8 mouse cellular contexts compared by ENCODE assay signal in the genomic region with DNA sequence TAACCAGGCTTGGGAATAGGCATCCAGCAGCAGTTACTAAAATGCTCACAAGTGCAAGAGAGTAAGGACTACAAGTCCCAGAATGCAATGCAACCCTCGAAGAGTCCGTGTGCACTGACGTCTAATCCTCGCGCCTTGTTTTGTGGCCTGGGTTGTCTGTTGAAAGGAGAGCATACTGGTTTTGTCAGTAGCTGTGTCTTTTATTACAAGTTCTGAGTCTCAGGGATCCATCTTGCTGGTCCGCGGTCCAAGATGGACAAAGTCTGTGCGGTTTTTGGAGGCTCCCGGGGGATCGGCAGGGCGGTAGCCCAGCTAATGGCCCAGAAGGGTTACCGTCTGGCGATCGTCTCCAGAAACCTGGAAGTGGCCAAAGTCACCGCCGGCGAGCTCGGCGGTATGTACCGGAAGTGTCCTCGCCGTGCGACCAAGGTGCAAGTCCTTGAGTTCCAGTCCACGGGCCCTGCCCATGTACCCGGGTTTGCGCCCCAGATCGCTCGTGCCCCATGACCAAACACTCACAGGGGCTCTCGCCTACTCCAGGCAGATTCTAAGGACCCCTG. TPM values are rescaled to one million over a fixed set of nuclear protein-coding genes. Genes with fewer than 3 reads are reported as not detected.
A peak's percentile ranks its signal among the peaks of the same experiment; 100 is the strongest.
DNase-seq lines count a peak whose midpoint lies in the region; ATAC-seq and TF ChIP-seq lines count a peak whose summit lies in the region.

Gene Cbr4 (plus strand): TSS at position 138 of the 560 bp plus-strand sequence.

- H3K36me3 ChIP-seq in embryonic facial prominence, embryonic 15.5 days, result 0 out of 2 replicates have a peak, but pooled peaks cover 4% of the 10 kb centered on the region
- no peaks in the 10 kb centered on the region for H3K36me3 ChIP-seq in limb, embryonic 14.5 days (ENCODE audit: control insufficient read depth, insufficient read depth, low read length)
- H3K36me3 ChIP-seq in midbrain, postnatal 0 days (ENCODE audit: insufficient read depth, low read length), result no peaks in the 10 kb centered on the region

- under 1% methylated on average over 29 of the region's 29 CpGs for WGBS in bone marrow, adult 2 months
- under 1% methylated on average over 29 of the region's 29 CpGs for WGBS in embryonic facial prominence, embryonic 15.5 days
- WGBS in limb, embryonic 14.5 days, result under 1% methylated on average over 29 of the region's 29 CpGs
- WGBS in midbrain, postnatal 0 days, result 2% methylated on average over 29 of the region's 29 CpGs

- peak within 1 kb of the TSS; percentile 79 for H3K27ac ChIP-seq in bone marrow, adult 2 months (ENCODE audit: control insufficient read depth, insufficient read depth, low read depth, low read length, poor library complexity)
- peak within 1 kb of the TSS; percentile 95 for H3K27ac ChIP-seq in embryonic facial prominence, embryonic 15.5 days (replicated peaks)
- H3K27ac ChIP-seq in limb, embryonic 14.5 days (replicated peaks; ENCODE audit: low read depth, low read length), result peak within 1 kb of the TSS; percentile 92
- H3K27ac ChIP-seq in midbrain, postnatal 0 days (ENCODE audit: low read depth, low read length), result peak within 1 kb of the TSS; percentile 86

- H3K9me3 ChIP-seq in embryonic facial prominence, embryonic 15.5 days (replicated peaks), result no peaks in the 10 kb centered on the region
- H3K9me3 ChIP-seq in limb, embryonic 14.5 days (ENCODE audit: control insufficient read depth, low read length), result no peaks in the 10 kb centered on the region
- H3K9me3 ChIP-seq in midbrain, postnatal 0 days (ENCODE audit: low read length), result no peaks in the 10 kb centered on the region

- DNase-seq in 416B (ENCODE audit: low read depth), result peak; percentile 96
- DNase-seq in heart, adult 8-10 months (ENCODE audit: low spot score), result peak; percentile 93
- peak; percentile 95 for DNase-seq in kidney, adult 9 months
- DNase-seq in limb, embryonic 14.5 days (ENCODE audit: low spot score), result peak; percentile 98
- DNase-seq in midbrain, postnatal 0 days (ENCODE audit: low spot score), result peak; percentile 98
- DNase-seq in spleen, postnatal 14 days (ENCODE audit: low spot score in 2 of 2), result peak; percentile 51 to 75

- H3K27me3 ChIP-seq in embryonic facial prominence, embryonic 15.5 days, result no peaks in the 10 kb centered on the region
- no peaks in the 10 kb centered on the region for H3K27me3 ChIP-seq in limb, embryonic 14.5 days (ENCODE audit: control insufficient read depth, insufficient read depth, low read length)
- H3K27me3 ChIP-seq in midbrain, postnatal 0 days (ENCODE audit: insufficient read depth, low read length), result no peaks in the 10 kb centered on the region

- H3K4me1 ChIP-seq in bone marrow, adult 2 months (ENCODE audit: control insufficient read depth, insufficient read depth, low read length), result peaks cover 3% of the 10 kb centered on the region; the same call in 1 of the 2 replicates
- peaks cover 4% of the 10 kb centered on the region for H3K4me1 ChIP-seq in embryonic facial prominence, embryonic 15.5 days
- peaks cover 5% of the 10 kb centered on the region for H3K4me1 ChIP-seq in limb, embryonic 14.5 days (ENCODE audit: control insufficient read depth, insufficient read depth, low read length)
- peaks cover 4% of the 10 kb centered on the region; the same call in 1 of the 2 replicates for H3K4me1 ChIP-seq in midbrain, postnatal 0 days (ENCODE audit: insufficient read depth, low read length)

- TF ChIP-seq CTCF in bone marrow, adult 2 months (IDR thresholded peaks at IDR 0.05; ENCODE audit: control insufficient read depth, insufficient read depth, low read length), result 0 out of 2 replicates have a peak, but pooled peaks have one; percentile 8
- no peak for TF ChIP-seq CTCF in midbrain, postnatal 0 days (IDR thresholded peaks at IDR 0.05)

- peak; percentile 92 for ATAC-seq in embryonic facial prominence, embryonic 15.5 days (ENCODE audit: insufficient number of reproducible peaks, low FRiP score, low TSS enrichment, low read depth)
- peak; percentile 95 for ATAC-seq in limb, embryonic 14.5 days (ENCODE audit: low FRiP score, low read depth)
- ATAC-seq in midbrain, postnatal 0 days (ENCODE audit: low FRiP score), result peak; percentile 95

- peak within 1 kb of the TSS; percentile 81 for H3K4me3 ChIP-seq in bone marrow, adult 2 months (replicated peaks; ENCODE audit: control insufficient read depth, low read depth, low read length)
- peak within 1 kb of the TSS; percentile 64 for H3K4me3 ChIP-seq in embryonic facial prominence, embryonic 15.5 days (replicated peaks)
- peak within 1 kb of the TSS; percentile 71 for H3K4me3 ChIP-seq in limb, embryonic 14.5 days (replicated peaks; ENCODE audit: low read length)
- H3K4me3 ChIP-seq in midbrain, postnatal 0 days (ENCODE audit: low read depth, low read length), result peak within 1 kb of the TSS; percentile 43

- peak within 1 kb of the TSS; percentile 57 for H3K4me2 ChIP-seq in embryonic facial prominence, embryonic 15.5 days (replicated peaks)
- H3K4me2 ChIP-seq in limb, embryonic 14.5 days (replicated peaks; ENCODE audit: low read depth, low read length, severe bottlenecking), result peak within 1 kb of the TSS; percentile 53
- peak within 1 kb of the TSS; percentile 81 for H3K4me2 ChIP-seq in midbrain, postnatal 0 days (ENCODE audit: low read depth, low read length, poor library complexity, severe bottlenecking)

- TF ChIP-seq POLR2A in bone marrow, adult 2 months (IDR thresholded peaks at IDR 0.05; ENCODE audit: borderline replicate concordance, control insufficient read depth, low read depth, low read length), result peak; percentile 57; the same call in 1 of the 2 replicates
- peak; percentile 45; the same call in 1 of the 2 replicates for TF ChIP-seq POLR2A in limb, embryonic 14.5 days (IDR thresholded peaks at IDR 0.05; ENCODE audit: borderline replicate concordance, extremely low read depth, insufficient read depth, insufficient read length)

- peak within 1 kb of the TSS; percentile 70 for H3K9ac ChIP-seq in embryonic facial prominence, embryonic 15.5 days
- peak within 1 kb of the TSS; percentile 89 for H3K9ac ChIP-seq in limb, embryonic 14.5 days (ENCODE audit: low read depth, low read length, severe bottlenecking)
- peak within 1 kb of the TSS; percentile 54 for H3K9ac ChIP-seq in midbrain, postnatal 0 days (replicated peaks; ENCODE audit: low read length, poor library complexity, severe bottlenecking)

RNA-seq across cellular contexts. Expression of gene Cbr4, which starts in this region (rescaled TPM):
- polyA plus RNA-seq in bone marrow, adult 2 months (2011; ENCODE audit: insufficient read depth, insufficient read length, low replicate concordance, missing spikeins), result 5.0 and 6.5 TPM in 2 replicates
- polyA plus RNA-seq in embryonic facial prominence, embryonic 15.5 days (2015; fragmentation: Nextera tagmentation; extraction: Ambion mirVana), result 27.7 and 27.8 TPM in 2 replicates
- 100 to 1,000 TPM in 1 of 4 experiments, 10 to 100 TPM in 3; 68.5 to 102 (median 93.4) TPM for total RNA-seq in heart, adult 8-10 months (2022)
- 10.6 and 17.4 TPM in 2 replicates for polyA plus RNA-seq in limb, embryonic 14.5 days (2012; rRNA removed)
- 32.2 and 32.3 TPM in 2 replicates for polyA plus RNA-seq in limb, embryonic 14.5 days (2014; fragmentation: Nextera tagmentation; extraction: Ambion mirVana)
- 8.8 TPM in 2 replicates for total RNA-seq in midbrain, postnatal 0 days (2014; rRNA removed)
- polyA plus RNA-seq in midbrain, postnatal 0 days (2015; fragmentation: Nextera tagmentation; extraction: Ambion mirVana), result 19.2 and 20.2 TPM in 2 replicates

Comparison
In these comparisons a context has a peak if more than half of its experiments do, and no peak if none do; other contexts are left out.
1. Peak in every context shown above with its lines: DNase-seq, ATAC-seq, H3K4me3 ChIP-seq and H3K27ac ChIP-seq.